Mouse (Mus musculus) heart, postnatal 10 days (tissue): ENCODE data around the gene Eml4. TPM values are rescaled to one million over a fixed set of nuclear protein-coding genes. Genes with fewer than 3 reads are reported as not detected.

Experiments used
- DNase-seq, 2 experiments: peaks; one replicate each; pipeline ENCODE4 v3.0.0; 2021
- intact Hi-C: fragments of 180-260 bp; cut with DNase I; formaldehyde crosslinking; loops from one replicate; pipeline ENCODE4 v1.15.1; 2025
- total RNA-seq, 2 experiments: library from RNA; stranded (reverse); gene quantifications; 2 replicates each; pipeline ENCODE4 v1.2.3; 2021

The Eml4 gene
- total RNA-seq, 2 experiments from 2014 or later, result 10.5 to 12.9 TPM

- DNase-seq, result no peak
- intact Hi-C loops, result no loop called here
These were observed 27.2 kb downstream of the Eml4 start for GRCm38 (mm10) chr17:83377755-83378443.

GRCm38 (mm10) chr17:83378444-83378762 is 27.7 kb downstream of the Eml4 start:
- intact Hi-C loops, result no loop called here
- no peak for DNase-seq

GRCm38 (mm10) chr17:83379366-83379765 is 28.6 kb downstream of the Eml4 start:
- no peak for DNase-seq

GRCm38 (mm10) chr17:83379791-83380190 is 29.1 kb downstream of the Eml4 start:
- no peak for DNase-seq

More at GRCm38 (mm10) chr17:83379366-83379765, 28.6 kb downstream of the Eml4 start:
- intact Hi-C loops, result no loop called here

GRCm38 (mm10) chr17:83382752-83383151 is 32.0 kb downstream of the Eml4 start:
- intact Hi-C loops, result no loop called here
- no peak for DNase-seq

More at GRCm38 (mm10) chr17:83379791-83380190, 29.1 kb downstream of the Eml4 start:
- intact Hi-C loops, result no loop called here

- intact Hi-C loops, result no loop called here
These were observed 34.2 kb downstream of the Eml4 start for GRCm38 (mm10) chr17:83384981-83385380.

GRCm38 (mm10) chr17:83387161-83387560 is 36.4 kb downstream of the Eml4 start:
- DNase-seq, result no peak
- intact Hi-C loops, result no loop called here

More at GRCm38 (mm10) chr17:83384981-83385380, 34.2 kb downstream of the Eml4 start:
- DNase-seq, result no peak

- intact Hi-C loops, result no loop called here
- DNase-seq, result no peak
These were observed 43.3 kb downstream of the Eml4 start for GRCm38 (mm10) chr17:83394013-83394412.

- DNase-seq, result peak; percentile 37 to 42
- intact Hi-C loops, result no loop called here
These were observed 46.9 kb downstream of the Eml4 start for GRCm38 (mm10) chr17:83397571-83398100.

- no peak for DNase-seq
- intact Hi-C loops, result no loop called here
These were observed 48.0 kb downstream of the Eml4 start for GRCm38 (mm10) chr17:83398756-83399155.

- peak; percentile 16 to 30 for DNase-seq
- intact Hi-C loops, result loop anchor here (5.0 kb wide), 1 partner anchor 78 kb away; the partner anchor contains the start of gene Eml4
These were observed 79.9 kb downstream of the Eml4 start for GRCm38 (mm10) chr17:83430607-83431006.

GRCm38 (mm10) chr17:83443406-83443805 is 92.7 kb downstream of the Eml4 start:
- intact Hi-C loops, result no loop called here
- peak in 1 of 2 experiments; percentile 18 for DNase-seq

GRCm38 (mm10) chr17:83449583-83449982 is 98.9 kb downstream of the Eml4 start:
- intact Hi-C loops, result no loop called here
- no peak for DNase-seq

- no peak for DNase-seq
- intact Hi-C loops, result no loop called here
These were observed 100.6 kb downstream of the Eml4 start for GRCm38 (mm10) chr17:83451367-83451766.

- no peak for DNase-seq
- intact Hi-C loops, result no loop called here
These were observed 101.1 kb downstream of the Eml4 start for GRCm38 (mm10) chr17:83451796-83452195.

- no peak for DNase-seq
- intact Hi-C loops, result no loop called here
These were observed 101.7 kb downstream of the Eml4 start for GRCm38 (mm10) chr17:83452451-83452850.

- DNase-seq, result peak in 1 of 2 experiments; percentile 7
- intact Hi-C loops, result no loop called here
These were observed 102.9 kb downstream of the Eml4 start for GRCm38 (mm10) chr17:83453587-83453986.

GRCm38 (mm10) chr17:83457271-83457670 is 106.5 kb downstream of the Eml4 start:
- intact Hi-C loops, result loop anchor here (5.0 kb wide), 1 partner anchor 185 kb away; no protein-coding TSS in a partner anchor
- DNase-seq, result no peak

GRCm38 (mm10) chr17:83465969-83466368 is 115.2 kb downstream of the Eml4 start:
- intact Hi-C loops, result no loop called here
- no peak for DNase-seq

GRCm38 (mm10) chr17:83466697-83467251 is 116.0 kb downstream of the Eml4 start:
- intact Hi-C loops, result no loop called here

GRCm38 (mm10) chr17:83469586-83469985 is 118.9 kb downstream of the Eml4 start:
- intact Hi-C loops, result no loop called here
- no peak for DNase-seq

More at GRCm38 (mm10) chr17:83466697-83467251, 116.0 kb downstream of the Eml4 start:
- no peak for DNase-seq

- DNase-seq, result no peak
- intact Hi-C loops, result no loop called here
These were observed 126.4 kb downstream of the Eml4 start for GRCm38 (mm10) chr17:83477089-83477488.
